Mouse (Mus musculus) embryonic facial prominence, embryonic 11.5 days (tissue): Measurements from ENCODE around the gene Epha5. TPM values are rescaled to one million over a fixed set of nuclear protein-coding genes. Genes with fewer than 3 reads are reported as not detected.

Source experiments
- ATAC-seq: fragments of 200-750 bp; cut with Nextera tagmentation; replicated peaks from 2 replicates; pipeline ENCODE4 v1.8.0; 2017; ENCODE audit warnings: low read depth; ENCODE audit not compliant: insufficient number of reproducible peaks, low FRiP score, low TSS enrichment
- DNase-seq: peaks from one replicate; pipeline ENCODE4 v3.0.0-alpha.2; 2015; ENCODE audit warnings: low spot score
- H3K27ac ChIP-seq: fragments of 300-500 bp; sonication (generic); replicated peaks from 2 replicates; pipeline ENCODE4 v1.5.1; 2014; ENCODE audit warnings: mild to moderate bottlenecking, low read depth, low read length, control low read depth
- H3K27me3 ChIP-seq: fragments of 300-500 bp; sonication (generic); 2 replicates; pipeline ENCODE4 v1.6.1; 2014; ENCODE audit warnings: mild to moderate bottlenecking, low read length, moderate library complexity, mixed read lengths; ENCODE audit not compliant: control insufficient read depth, insufficient read depth
- H3K36me3 ChIP-seq: fragments of 300-500 bp; sonication (generic); replicated peaks from 2 replicates; pipeline ENCODE4 v1.6.1; 2014; ENCODE audit warnings: low read depth, mild to moderate bottlenecking, low read length, moderate library complexity, mixed read lengths; ENCODE audit not compliant: control insufficient read depth, insufficient read depth
- H3K4me1 ChIP-seq: fragments of 300-500 bp; sonication (generic); 2 replicates; pipeline ENCODE4 v1.6.1; 2014; ENCODE audit warnings: low read length, mixed read lengths; ENCODE audit not compliant: control insufficient read depth, insufficient read depth
- H3K4me2 ChIP-seq: fragments of 300-500 bp; sonication (generic); 2 replicates; pipeline ENCODE4 v1.6.1; 2014; ENCODE audit warnings: low read depth, mild to moderate bottlenecking, control low read depth, low read length, moderate library complexity
- H3K4me3 ChIP-seq: fragments of 300-500 bp; sonication (generic); 2 replicates; pipeline ENCODE4 v1.5.1; 2014; ENCODE audit warnings: low read depth, low read length, control low read depth
- H3K9ac ChIP-seq: fragments of 300-500 bp; sonication (generic); replicated peaks from 2 replicates; pipeline ENCODE4 v1.6.1; 2014; ENCODE audit warnings: mild to moderate bottlenecking, control low read depth, low read length
- H3K9me3 ChIP-seq: fragments of 300-500 bp; sonication (generic); replicated peaks from 2 replicates; pipeline ENCODE4 v1.6.1; 2016; ENCODE audit warnings: mild to moderate bottlenecking, low read length, inconsistent platforms, mixed read lengths; ENCODE audit not compliant: control insufficient read depth
- WGBS: fragments of 180-500 bp; shearing (Covaris S2); extraction: QIAGEN DNeasy Blood & Tissue Kit; methylation state at CpG from one replicate; pipeline ENCODE4 v1.1.7; 2014; 5-methylcytosine and 5-hydroxymethylcytosine counted together
- polyA plus RNA-seq: library from polyadenylated mRNA; unstranded; fragments of >200 nt; fragmentation: Nextera tagmentation; extraction: Ambion mirVana; gene quantifications from 2 replicates; pipeline ENCODE4 v1.2.1, GENCODE M21; 2014

The Epha5 gene
- polyA plus RNA-seq, 1 experiment from 2014 or later: 3.1 TPM

DNA sequence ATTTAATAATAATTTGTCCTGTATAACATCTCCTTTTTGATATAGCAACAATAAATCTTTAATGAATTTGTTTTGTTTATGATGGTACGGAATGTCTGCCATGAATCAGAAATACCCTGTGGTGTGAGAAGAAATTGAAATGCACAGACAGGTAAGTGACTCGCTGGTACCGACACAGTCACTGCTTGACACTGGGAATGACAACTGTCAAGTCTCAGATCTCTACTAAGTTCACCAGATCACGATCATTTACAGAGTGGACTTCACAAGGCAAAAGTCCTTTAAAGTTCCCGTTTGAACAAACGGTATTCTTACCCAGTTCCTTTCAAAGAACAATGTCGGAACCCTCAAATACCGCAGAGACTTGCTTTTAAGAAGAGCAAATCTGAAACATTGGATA lies 233.0 kb downstream of the Epha5 start:
- WGBS: 93% methylated on average over 8 of the region's 8 CpGs
- Histone ChIP-seq H3K9me3 (no peaks in the 10 kb centered on the region), H3K27me3 (no peaks in the 10 kb centered on the region), H3K27ac (no peak overlapping the region), H3K36me3 (no peaks in the 10 kb centered on the region), H3K4me3 (no peak overlapping the region), H3K4me1 (no peaks in the 10 kb centered on the region), H3K4me2 (no peak overlapping the region), H3K9ac (no peak overlapping the region)
- DNase-seq (no peak), ATAC-seq (no peak)

DNA sequence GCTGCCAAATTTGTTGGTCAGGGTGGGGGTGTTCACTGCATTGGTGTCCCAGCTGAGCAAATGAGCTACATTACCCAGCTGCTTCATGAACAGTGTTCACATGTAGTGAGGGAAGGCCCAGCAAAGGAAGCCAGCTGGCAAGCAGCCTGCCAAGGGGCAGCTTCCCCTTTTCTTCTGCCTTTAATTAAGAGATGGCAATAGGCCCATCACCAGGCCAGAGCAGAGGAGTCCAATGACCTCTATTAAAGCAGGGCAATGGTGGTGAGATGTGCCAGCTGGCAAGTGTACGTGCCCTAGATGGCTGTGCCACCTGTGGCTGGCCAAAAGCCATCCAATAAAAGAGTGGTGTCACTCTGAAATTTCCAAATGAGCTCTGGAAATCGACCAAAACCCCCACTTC lies 264.1 kb downstream of the Epha5 start:
- 69% methylated on average over 2 of the region's 2 CpGs for WGBS
- Histone ChIP-seq H3K36me3 (no peaks in the 10 kb centered on the region), H3K4me1 (no peaks in the 10 kb centered on the region), H3K9me3 (no peaks in the 10 kb centered on the region), H3K4me3 (no peak overlapping the region), H3K27ac (no peak overlapping the region), H3K9ac (no peak overlapping the region), H3K27me3 (no peaks in the 10 kb centered on the region), H3K4me2 (no peak overlapping the region)
- no peak for DNase-seq
- ATAC-seq: no peak

DNA sequence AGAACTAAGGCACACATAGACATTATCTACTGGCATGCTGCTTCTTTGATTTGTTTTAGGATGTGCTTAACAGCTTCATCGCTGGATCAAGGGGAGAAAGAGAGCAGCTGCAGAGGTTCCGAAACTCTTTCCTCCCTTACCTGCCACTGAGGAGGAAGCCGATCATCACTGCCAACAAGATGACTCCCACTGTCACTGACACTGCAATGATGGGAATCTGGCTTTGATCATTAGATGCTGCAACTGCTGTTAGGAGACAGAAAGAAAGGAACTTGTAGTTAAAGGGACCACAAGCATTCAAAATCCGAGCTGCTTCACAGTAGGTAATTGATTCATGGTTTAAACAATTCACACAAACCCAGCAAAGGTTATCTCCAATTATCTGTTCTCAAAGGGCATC lies 275.0 kb downstream of the Epha5 start:
- 55% methylated on average over 4 of the region's 4 CpGs for WGBS
- Histone ChIP-seq H3K4me3 (no peak overlapping the region), H3K9ac (no peak overlapping the region), H3K4me2 (no peak overlapping the region), H3K27ac (no peak overlapping the region), H3K9me3 (no peaks in the 10 kb centered on the region), H3K27me3 (no peaks in the 10 kb centered on the region), H3K36me3 (no peaks in the 10 kb centered on the region), H3K4me1 (no peaks in the 10 kb centered on the region)
- DNase-seq (no peak), ATAC-seq (no peak)

DNA sequence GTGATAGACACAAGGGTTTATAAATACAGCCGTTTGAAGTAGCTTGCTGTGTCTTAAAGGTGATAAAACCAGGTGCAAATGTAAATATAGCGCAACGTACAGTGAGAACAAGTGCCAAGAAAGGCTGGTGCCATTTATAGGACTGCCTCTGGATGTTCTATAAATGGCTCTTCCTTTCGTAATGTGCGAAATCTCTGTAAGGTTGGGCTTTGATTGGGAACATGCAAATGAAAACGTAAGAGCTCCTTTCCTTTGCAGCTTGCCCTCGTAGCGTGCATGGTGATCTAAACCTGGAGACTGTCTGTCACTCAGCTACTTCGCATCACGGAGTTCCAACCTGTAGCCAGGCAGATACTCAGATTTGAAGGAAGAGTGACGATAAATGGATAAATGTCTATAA lies 321.2 kb downstream of the Epha5 start:
- H3K27me3 ChIP-seq: no peaks in the 10 kb centered on the region
- H3K27ac ChIP-seq: no peak overlapping the region
- no peak overlapping the region for H3K4me2 ChIP-seq
- H3K9me3 ChIP-seq: no peaks in the 10 kb centered on the region
- DNase-seq: no peak
- WGBS: 85% methylated on average over 11 of the region's 11 CpGs
- no peak overlapping the region for H3K4me3 ChIP-seq
- H3K4me1 ChIP-seq: no peaks in the 10 kb centered on the region
- ATAC-seq: no peak
- no peak overlapping the region for H3K9ac ChIP-seq
- H3K36me3 ChIP-seq: no peaks in the 10 kb centered on the region

DNA sequence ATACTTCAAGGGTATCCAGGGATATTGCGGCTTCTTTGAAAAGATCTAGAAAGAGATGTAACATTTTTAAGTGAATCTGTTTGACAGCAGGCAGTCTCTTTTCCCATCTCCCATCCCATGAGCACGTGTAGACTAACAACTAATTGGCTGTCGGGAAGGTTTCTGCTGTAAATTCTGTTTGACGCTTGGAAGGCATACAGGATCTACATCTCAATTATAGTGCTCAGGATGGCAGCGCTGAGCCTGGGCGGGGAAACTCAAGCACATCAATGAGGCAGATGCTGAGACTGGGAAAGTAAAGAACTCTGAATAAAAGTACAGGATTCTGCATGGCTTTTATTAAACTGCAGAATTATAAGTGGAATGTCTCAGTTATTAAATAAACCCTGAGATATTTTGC lies 335.9 kb downstream of the Epha5 start:
- no peak for ATAC-seq
- no peaks in the 10 kb centered on the region for H3K27me3 ChIP-seq

DNA sequence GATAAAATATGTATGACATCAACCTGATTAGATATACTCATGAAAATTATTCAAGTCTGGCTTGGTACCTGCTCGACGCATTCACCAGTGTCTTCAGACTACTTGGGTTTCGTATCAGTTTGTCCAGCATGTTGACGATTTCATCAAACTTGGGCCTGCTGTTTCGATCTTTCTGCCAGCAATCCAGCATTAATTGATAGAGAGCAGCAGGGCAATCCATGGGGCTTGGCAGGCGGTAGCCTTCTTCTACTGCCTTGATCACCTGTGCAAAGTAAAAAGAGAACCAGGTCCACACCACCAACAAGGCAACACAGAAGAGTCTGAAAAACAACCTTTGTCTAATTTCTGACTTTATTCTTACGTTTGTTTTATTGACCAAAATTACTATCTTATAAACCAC lies 346.2 kb downstream of the Epha5 start:
- Histone ChIP-seq H3K27me3 (no peaks in the 10 kb centered on the region), H3K4me1 (no peaks in the 10 kb centered on the region), H3K4me3 (no peak overlapping the region), H3K4me2 (no peak overlapping the region), H3K27ac (no peak overlapping the region), H3K9ac (no peak overlapping the region), H3K9me3 (no peaks in the 10 kb centered on the region), H3K36me3 (no peaks in the 10 kb centered on the region)
- 91% methylated on average over 7 of the region's 7 CpGs for WGBS
- DNase-seq (no peak), ATAC-seq (no peak)

More for the DNA sequence above, 335.9 kb downstream of the Epha5 start:
- no peaks in the 10 kb centered on the region for H3K4me1 ChIP-seq
- H3K4me2 ChIP-seq: no peak overlapping the region
- H3K9ac ChIP-seq: no peak overlapping the region
- WGBS: 67% methylated on average over 6 of the region's 6 CpGs
- no peak for DNase-seq
- H3K9me3 ChIP-seq: no peaks in the 10 kb centered on the region
- no peak overlapping the region for H3K27ac ChIP-seq
- no peak overlapping the region for H3K4me3 ChIP-seq
- no peaks in the 10 kb centered on the region for H3K36me3 ChIP-seq

DNA sequence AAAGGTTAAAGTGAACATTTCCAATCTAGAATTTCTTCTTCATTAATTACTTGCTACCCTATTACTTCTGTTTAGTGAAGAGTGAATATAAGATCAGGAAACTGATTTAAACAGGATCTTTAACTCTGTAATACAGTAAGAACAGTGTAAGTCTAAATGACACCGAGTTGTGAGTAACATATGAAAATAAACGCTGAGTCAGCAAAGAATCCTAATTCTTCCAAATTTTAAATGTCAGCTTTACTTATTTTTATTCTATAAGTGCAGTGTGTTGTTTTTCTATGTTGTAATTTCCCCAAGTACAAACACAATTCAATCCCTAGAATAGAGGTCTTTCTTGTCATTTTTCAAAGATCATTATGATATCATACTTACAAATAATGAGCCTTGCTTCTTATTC lies 363.3 kb downstream of the Epha5 start:
- 86% methylated on average over 2 of the region's 2 CpGs for WGBS
- Histone ChIP-seq H3K27me3 (no peaks in the 10 kb centered on the region), H3K36me3 (no peaks in the 10 kb centered on the region), H3K4me2 (no peak overlapping the region), H3K27ac (no peak overlapping the region), H3K9ac (no peak overlapping the region), H3K9me3 (no peaks in the 10 kb centered on the region), H3K4me1 (no peaks in the 10 kb centered on the region), H3K4me3 (no peak overlapping the region)
- DNase-seq (no peak), ATAC-seq (no peak)

DNA sequence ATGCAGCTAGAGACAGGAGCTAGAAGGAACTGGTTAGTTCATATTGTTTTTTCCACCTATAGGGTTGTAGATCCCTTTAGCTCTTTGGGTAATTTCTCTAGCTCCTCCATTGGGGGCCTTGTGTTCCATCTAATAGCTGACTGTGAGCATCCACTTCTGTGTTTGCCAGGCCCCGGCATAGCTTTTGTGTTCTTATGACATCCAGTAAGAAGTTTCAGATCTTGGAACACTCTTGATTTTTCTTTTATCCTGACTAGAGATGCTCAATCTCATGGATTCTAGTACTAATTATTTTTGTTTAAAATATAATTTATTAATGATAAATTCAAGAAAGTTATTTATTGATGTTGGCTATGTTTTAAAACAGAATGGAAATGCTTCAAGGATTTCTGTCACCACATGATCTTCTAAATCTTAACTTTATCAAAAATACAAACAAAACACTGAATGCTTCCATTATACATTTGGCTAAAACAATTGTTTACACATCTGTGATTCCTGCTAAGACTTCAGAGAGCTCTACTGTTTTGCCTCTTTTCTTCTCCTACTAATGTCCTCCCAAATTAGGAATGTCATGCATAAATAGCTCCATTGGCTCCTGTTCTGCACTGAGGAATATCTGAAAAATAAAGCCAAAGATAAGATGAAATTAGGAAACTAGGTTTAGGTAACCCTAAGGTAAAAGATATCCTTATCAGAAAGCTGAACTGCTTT lies 379.8 kb downstream of the Epha5 start:
- ATAC-seq (no peak), DNase-seq (no peak)
- H3K27me3 ChIP-seq: no peaks in the 10 kb centered on the region
- WGBS: 96% methylated on average over 1 of the region's 1 CpGs
- H3K9ac ChIP-seq: no peak overlapping the region
- no peak overlapping the region for H3K4me3 ChIP-seq
- no peak overlapping the region for H3K4me2 ChIP-seq
- no peak overlapping the region for H3K27ac ChIP-seq
- no peaks in the 10 kb centered on the region for H3K36me3 ChIP-seq
- H3K4me1 ChIP-seq: no peaks in the 10 kb centered on the region
- H3K9me3 ChIP-seq: no peaks in the 10 kb centered on the region
